ENCODE assay signal across 18 mouse cellular contexts in genomic region chr8:44735801-44736200, GRCm38 (mm10).
DNase-seq lines count a peak whose midpoint lies in the region; ATAC-seq lines count a peak whose summit lies in the region.
"Had no signal": no experiment of that assay in that cellular context is flagged by ENCODE, and none has a peak within 500 bp of the region (broad histone marks: within the 10 kb centered on the region; RNA-seq: fewer than 3 reads in every experiment).

No protein-coding gene starts in this region.

- no peak overlapping the region for H3K9ac ChIP-seq in hindbrain, embryonic 13.5 days
- H3K9ac ChIP-seq: embryonic facial prominence, embryonic 13.5 days; hindbrain, embryonic 14.5 days; intestine, embryonic 15.5 days had no signal

- no peaks in the 10 kb centered on the region for H3K36me3 ChIP-seq in hindbrain, embryonic 13.5 days
- H3K36me3 ChIP-seq: embryonic facial prominence, embryonic 13.5 days; forebrain, embryonic 10.5 days; heart, embryonic 10.5 days; intestine, embryonic 15.5 days had no signal

- H3K4me2 ChIP-seq in hindbrain, embryonic 13.5 days, result no peak overlapping the region
- H3K4me2 ChIP-seq: embryonic facial prominence, embryonic 13.5 days; hindbrain, embryonic 14.5 days; intestine, embryonic 15.5 days had no signal

- no peaks in the 10 kb centered on the region for H3K27me3 ChIP-seq in hindbrain, embryonic 13.5 days
- H3K27me3 ChIP-seq: embryonic facial prominence, embryonic 13.5 days; intestine, embryonic 15.5 days had no signal

- intact Hi-C loops in left cerebral cortex, postnatal 4 days (cut with DNase I), result no loop called here
- intact Hi-C loops in left cerebral cortex, postnatal 36 days (cut with DNase I), result no loop called here

- no peaks in the 10 kb centered on the region for H3K9me3 ChIP-seq in hindbrain, embryonic 13.5 days
- H3K9me3 ChIP-seq: embryonic facial prominence, embryonic 13.5 days; forebrain, embryonic 10.5 days; heart, embryonic 10.5 days; intestine, embryonic 15.5 days had no signal

- 83% methylated on average over 5 of the region's 5 CpGs for WGBS in hindbrain, embryonic 13.5 days

- H3K4me3 ChIP-seq in hindbrain, embryonic 13.5 days, result no peak overlapping the region
- H3K4me3 ChIP-seq: embryonic facial prominence, embryonic 13.5 days; forebrain, embryonic 10.5 days; heart, embryonic 10.5 days; intestine, embryonic 15.5 days had no signal

- no peaks in the 10 kb centered on the region for H3K4me1 ChIP-seq in hindbrain, embryonic 13.5 days (replicated peaks)
- H3K4me1 ChIP-seq: forebrain, embryonic 10.5 days; heart, embryonic 10.5 days; intestine, embryonic 15.5 days had no signal

- peak; percentile 5 for DNase-seq in left cerebral cortex, postnatal 4 days
- no peak for DNase-seq in left cerebral cortex, postnatal 36 days (ENCODE audit: low spot score in 2 of 2)
- DNase-seq in cerebellum, adult 9-10 months, result peak; percentile 12
- peak; percentile 34 to 59 for DNase-seq in cerebellum, postnatal 25 days
- DNase-seq in frontal cortex, postnatal 25 days (ENCODE audit: low spot score in 2 of 2), result no peak
- DNase-seq in kidney, postnatal 14 days, result no peak
- DNase-seq: adrenal gland, postnatal 10 days; gastrocnemius, postnatal 36 days; heart, adult 11 months; heart, postnatal 14 days; kidney, adult 18-20 months had no signal

- no peak for ATAC-seq in hindbrain, embryonic 13.5 days (ENCODE audit: low FRiP score)
- ATAC-seq: forebrain, embryonic 14.5 days; intestine, embryonic 15.5 days had no signal

- H3K27ac ChIP-seq in hindbrain, embryonic 13.5 days, result no peak overlapping the region
- H3K27ac ChIP-seq: embryonic facial prominence, embryonic 13.5 days; forebrain, embryonic 10.5 days; heart, embryonic 10.5 days; hindbrain, embryonic 14.5 days; intestine, embryonic 15.5 days had no signal

Comparison
In these comparisons a context has a peak if more than half of its experiments do, and no peak if none do; other contexts are left out.
1. DNase-seq: peak in left cerebral cortex, postnatal 4 days (single experiment), cerebellum, adult 9-10 months (single experiment) and cerebellum, postnatal 25 days (2 of 2); none in left cerebral cortex, postnatal 36 days (0 of 2), frontal cortex, postnatal 25 days (0 of 2) and kidney, postnatal 14 days (single experiment).